Mouse (Mus musculus) liver, embryonic 14.5 days (tissue): ENCODE results near the gene Nr1h2.

Experiments used
- CTCF ChIP-seq: IDR thresholded peaks from 2 replicates; pipeline ENCODE4 v1.5.1; 2016; ENCODE audit warnings: antibody characterized with exemption, low read depth, control low read depth
- EP300 ChIP-seq: IDR thresholded peaks from 2 replicates; pipeline ENCODE4 v1.6.1; 2016; ENCODE audit warnings: antibody characterized with exemption, low read depth

- TF ChIP-seq EP300 (no peak), CTCF (no peak)
Observed at GRCm38 (mm10) chr7:44549621-44550408, 3.9 kb downstream of the Nr1h2 start.
